Mouse (Mus musculus) erythroblast, embryonic 14.5 days (primary cell): Measurements from ENCODE around the gene Shh.

ENCODE experiments used
- GATA1 ChIP-seq: IDR thresholded peaks from 2 replicates; pipeline ENCODE4 v1.6.1; 2012; ENCODE audit warnings: low read length, inconsistent platforms, mixed read lengths
- TAL1 ChIP-seq: IDR thresholded peaks from 3 replicates; pipeline ENCODE4 v1.6.1; 2012; ENCODE audit warnings: low read length, inconsistent platforms, mixed read lengths

DNA sequence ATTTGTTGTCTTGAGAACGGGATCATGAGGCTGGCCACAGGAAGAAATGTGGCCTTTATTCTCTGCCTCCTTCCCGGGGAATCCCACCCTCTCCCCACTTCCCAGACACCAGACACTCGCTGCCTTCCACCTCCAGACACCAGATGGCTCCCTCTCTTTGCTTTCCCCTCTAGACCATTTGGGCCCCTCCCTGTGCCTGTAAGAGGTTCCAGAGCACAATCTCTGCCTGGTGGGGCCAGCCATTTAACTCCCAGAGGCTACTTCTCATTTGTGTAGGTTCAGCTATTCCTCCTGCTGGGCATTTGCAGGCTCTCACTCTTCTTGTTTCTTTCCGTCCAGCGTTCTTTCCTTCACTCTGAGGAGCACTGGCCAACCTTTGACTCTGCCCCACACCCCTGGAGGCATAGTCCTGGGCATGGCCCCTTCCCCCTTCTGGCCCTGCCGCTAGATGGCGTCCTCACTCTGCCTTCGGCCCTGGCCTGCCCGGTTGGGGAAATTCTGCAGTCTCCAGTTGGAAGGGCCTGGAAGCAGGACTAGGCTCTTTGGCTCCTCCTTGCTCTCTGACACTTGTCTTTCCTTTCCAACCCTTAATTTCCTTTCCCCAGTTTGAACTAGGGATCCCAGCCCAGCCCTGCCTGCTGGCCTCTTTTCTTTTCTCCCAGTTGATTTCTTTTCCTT is 2.6 kb upstream of the Shh start:
- TF ChIP-seq TAL1 = no peak
- no peak for TF ChIP-seq GATA1
